Mouse (Mus musculus) mouse embryonic stem cell (cell line): Measurements from ENCODE around the gene Olfr668.
"Not testable (repeated sequence)": the region's sequence is repeated elsewhere in the genome, so short reads cannot be mapped to it uniquely, and the experiment has no call there.

Experiments used
- in situ Hi-C, 2 experiments: fragments of 300-500 bp; cut with MboI; formaldehyde crosslinking; loops; 1 replicate in 1 of 2; 3 replicates in 1 of 2; pipeline ENCODE4 v1.14.3; 2019 to 2020; ENCODE audit warnings: low sequenced_read_pairs in 2 of 2, low pct_unique_long_range_greater_than_20kb in 1 of 2, mixed read lengths in 1 of 2; ENCODE audit not compliant: unreplicated experiment in 1 of 2

The Olfr668 gene

DNA sequence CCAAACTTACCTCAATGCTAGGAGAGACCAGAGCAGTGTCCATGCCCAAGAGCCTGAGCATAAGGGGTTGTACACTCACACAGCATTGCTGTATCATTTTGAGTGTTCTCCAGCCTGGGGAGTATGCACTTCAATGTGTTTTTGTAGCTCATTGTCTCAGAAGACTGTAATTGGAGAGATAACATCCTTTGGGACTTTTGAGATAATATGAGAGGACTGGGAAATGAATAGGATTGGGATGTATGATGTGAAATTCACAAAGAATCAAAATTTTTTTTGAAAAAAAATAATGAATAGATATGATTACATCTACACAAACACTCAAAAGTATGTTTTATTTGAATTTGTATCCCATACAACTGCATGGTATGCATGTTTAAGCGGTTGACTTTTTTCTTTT, at the start of gene Olfr668:
Gene Olfr668, minus strand, starts transcription at position 101 of the 400 bp plus-strand sequence.
- in situ Hi-C loops: no loop called here

DNA sequence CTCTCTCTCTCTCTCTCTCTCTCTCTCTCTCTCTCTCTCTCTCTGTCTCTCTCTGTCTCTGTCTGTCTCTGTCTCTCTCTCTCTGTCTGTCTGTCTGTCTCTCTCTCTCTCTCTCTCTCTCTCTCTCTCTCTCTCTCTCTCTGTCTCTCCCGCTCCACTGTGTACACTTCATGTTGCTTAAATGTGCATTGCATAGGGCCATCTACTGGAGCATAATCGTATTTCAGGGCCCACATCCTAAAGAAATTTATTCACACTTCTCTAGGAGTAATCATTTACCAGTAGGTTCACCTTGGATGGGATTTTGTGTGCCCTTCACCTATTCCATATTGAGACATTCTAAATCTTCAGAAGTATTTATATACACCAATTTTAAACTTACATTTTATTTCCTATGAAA, 44.6 kb upstream of the Olfr668 start:
- in situ Hi-C loops: not testable (repeated sequence)

DNA sequence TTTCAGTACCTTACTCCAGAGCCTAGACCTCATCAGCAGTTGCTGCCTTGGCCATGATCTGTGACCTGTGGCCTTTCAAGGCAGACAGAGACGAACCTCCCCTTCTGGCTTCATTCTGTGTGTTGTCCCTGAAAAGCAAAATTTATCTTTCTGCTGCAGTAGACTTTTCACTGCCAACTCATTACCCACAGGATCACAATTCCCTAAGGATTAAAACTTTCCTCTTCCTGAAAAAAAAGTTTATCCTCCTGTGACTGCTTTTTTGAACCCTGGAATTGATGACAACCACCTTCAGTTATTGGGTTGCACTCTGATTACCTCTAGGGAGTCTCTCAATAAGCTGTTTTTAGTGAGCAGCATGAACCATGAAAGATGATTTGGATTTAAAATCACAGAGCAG, 34.7 kb upstream of the Olfr668 start, which contains the start of gene Olfr670:
Gene Olfr670, minus strand, starts transcription at position 101 of the 400 bp plus-strand sequence.
- in situ Hi-C loops: no loop called here

DNA sequence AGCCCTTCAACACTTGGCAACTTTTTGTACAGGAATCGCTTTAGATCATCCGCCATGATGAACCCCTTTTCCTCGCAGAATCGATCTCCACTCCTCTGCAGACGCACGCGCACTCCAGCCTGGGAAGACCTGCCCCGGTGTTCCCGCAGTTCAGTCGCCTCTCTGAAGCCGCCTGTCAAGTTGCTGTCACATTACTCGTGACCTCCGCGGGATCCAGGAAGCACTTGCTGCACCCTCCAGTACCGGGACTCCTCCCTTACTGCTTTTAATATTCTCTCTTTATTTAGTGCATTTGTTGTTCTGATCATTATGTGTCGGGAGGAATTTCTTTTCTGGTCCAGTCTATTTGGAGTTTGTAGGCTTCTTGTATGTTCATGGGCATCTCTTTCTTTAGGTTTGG, 22.4 kb upstream of the Olfr668 start:
- in situ Hi-C loops: not testable (repeated sequence)

DNA sequence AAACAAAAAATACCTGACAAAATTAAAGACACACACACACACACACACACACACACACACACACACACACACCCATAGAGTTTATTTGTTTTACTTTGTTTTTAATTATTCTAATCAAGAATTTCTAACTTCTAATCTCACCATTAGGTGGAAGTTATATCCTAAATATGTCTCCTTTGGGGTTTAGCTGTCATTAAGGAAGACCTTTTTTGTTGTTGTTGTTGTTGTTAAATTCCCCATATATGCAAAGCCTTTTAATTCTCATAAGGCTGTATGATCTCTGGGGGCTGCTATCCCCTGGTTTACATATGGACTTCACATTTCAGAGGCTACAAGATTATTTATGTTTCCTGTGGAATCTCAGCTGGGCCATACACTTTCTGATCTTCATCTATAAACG, 6.1 kb upstream of the Olfr668 start, which contains the start of gene Olfr669:
Gene Olfr669, plus strand, starts transcription at position 301 of the 400 bp plus-strand sequence.
- in situ Hi-C loops: no loop called here

DNA sequence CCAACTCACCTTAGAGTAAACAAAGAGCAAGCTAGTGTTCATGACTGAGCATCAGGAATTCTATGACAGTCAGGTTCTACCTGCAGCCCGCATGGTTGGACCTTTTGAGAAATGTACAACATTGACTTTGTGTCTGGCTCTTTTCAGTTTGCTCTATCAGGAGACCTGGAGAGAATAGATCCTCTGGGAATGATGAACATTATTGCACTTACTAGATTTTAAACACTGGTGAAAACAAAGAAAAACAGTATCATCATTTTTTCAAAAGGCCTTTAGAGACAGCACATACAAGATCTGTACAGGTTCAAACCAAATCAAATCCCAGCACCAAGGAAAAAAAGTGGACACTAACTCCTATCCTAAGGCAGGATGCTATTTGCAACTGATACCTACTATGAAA, 6.5 kb downstream of the Olfr668 start, which contains the start of gene Olfr667:
Gene Olfr667, minus strand, starts transcription at position 101 of the 400 bp plus-strand sequence.
- in situ Hi-C loops: no loop called here

DNA sequence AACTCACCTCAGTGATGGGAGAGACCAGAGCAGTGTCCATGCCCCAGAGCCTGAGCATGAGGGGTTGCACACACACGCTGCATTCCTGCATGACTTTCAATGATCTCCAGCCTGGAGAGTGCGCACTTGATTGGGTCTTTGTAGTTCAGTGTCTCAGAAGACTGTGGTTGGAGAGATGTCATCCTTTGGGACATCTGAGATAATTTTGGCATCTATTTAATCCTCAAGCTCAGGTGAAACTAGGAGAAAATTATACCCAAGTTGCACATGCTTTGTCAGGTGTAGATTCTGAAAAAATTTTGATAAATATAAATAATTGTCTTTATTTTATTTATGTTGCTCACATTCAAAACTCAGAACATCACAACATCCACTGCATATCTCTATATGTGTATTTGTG, 32.0 kb downstream of the Olfr668 start, which contains the start of gene Olfr666:
Gene Olfr666, minus strand, starts transcription at position 101 of the 400 bp plus-strand sequence.
- in situ Hi-C loops: no loop called here

DNA sequence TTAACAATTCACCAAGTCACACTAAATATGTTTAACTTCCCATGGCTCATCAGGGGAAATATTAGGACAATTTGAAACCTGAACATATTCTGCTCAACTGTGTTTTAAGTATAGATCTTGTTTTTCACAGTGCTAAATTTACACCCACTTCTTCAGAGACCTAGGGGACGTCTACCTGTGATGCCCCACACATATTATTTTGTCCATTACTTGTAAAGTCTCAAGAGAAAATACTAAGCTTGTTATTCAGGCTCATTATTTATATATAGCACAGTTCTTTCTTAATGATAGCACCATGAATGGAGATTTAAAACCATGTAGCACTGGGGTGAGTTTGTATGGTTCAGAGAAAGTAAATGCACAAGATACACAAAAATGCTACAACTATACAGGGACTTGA, 50.1 kb downstream of the Olfr668 start, which contains the start of gene Olfr665:
Gene Olfr665, plus strand, starts transcription at position 301 of the 400 bp plus-strand sequence.
- in situ Hi-C loops: no loop called here
